Mouse (Mus musculus) lung, adult 18-20 months (tissue): ENCODE data around the gene Galc.

Experiments
- DNase-seq, 2 experiments: peaks; one replicate each; pipeline ENCODE4 v3.0.0; 2022; ENCODE audit warnings: mixed read lengths in 2 of 2

Gene Galc

DNA sequence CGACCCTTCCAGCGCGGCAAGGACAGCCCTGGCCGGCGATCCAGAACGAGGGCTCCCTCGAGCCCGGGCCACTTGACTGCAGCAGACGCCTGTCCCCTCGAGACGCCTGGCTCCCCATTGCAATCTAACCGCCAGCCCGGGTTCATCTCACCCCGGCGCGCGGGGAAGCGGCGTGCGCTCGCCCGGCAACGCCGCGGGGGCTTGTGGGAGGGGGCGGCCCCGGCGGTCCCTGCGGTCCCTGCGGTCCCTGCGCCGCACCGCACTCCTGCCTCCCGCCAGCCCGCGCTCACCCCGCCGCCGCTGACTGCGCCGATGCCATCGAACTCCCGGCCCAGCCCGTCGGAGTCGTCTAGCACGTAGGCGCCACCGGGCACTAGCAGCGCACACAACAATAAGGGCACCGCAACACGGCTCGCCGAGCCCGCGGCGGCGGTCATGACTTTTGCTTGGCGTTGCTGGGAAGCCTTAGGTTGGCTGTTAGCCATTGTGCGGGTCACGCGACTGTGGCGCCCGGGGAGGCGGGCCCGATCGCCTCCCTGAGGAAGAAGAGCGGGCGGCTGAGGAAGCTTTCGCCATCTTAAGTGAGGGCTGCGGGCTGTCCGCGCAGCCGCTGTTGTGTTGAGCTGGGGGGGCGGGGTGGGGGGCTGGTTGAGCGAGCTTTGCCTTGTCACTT is at the start of gene Galc:
Gene Galc (minus strand): TSS at position 615 of the 673 bp plus-strand sequence.
- DNase-seq: peak; percentile 89 to 91

- DNase-seq: no peak
These were observed 48.1 kb upstream of the Galc start for GRCm38 (mm10) chr12:98307179-98307915.

GRCm38 (mm10) chr12:98303013-98303412 is 43.8 kb upstream of the Galc start:
- no peak for DNase-seq

- DNase-seq: no peak
These were observed 42.7 kb upstream of the Galc start for GRCm38 (mm10) chr12:98301980-98302379.

GRCm38 (mm10) chr12:98294241-98294640 is 35.0 kb upstream of the Galc start:
- DNase-seq: no peak

- DNase-seq: no peak
These were observed 33.0 kb upstream of the Galc start for GRCm38 (mm10) chr12:98292278-98292677.

- no peak for DNase-seq
These were observed 31.2 kb upstream of the Galc start for GRCm38 (mm10) chr12:98290475-98290874.

DNA sequence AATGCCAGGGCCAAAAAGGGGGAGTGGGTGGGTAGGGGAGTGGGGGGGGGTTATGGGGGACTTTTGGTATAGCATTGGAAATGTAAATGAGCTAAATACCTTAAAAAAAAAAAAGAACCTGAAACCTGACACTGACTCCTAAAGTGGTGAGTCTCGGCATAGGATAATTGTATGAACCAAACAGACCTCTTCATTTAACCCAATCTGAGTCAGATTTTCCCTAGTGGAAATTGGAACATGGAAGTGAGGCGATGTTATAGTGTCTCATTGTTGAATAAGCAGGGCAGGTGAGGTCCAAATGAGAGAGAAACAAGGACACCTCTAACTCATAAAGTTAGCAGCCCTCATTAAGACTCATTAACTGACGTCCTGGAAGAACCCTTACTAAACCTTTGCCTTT is 25.2 kb upstream of the Galc start:
- no peak for DNase-seq

- DNase-seq: peak; percentile 12 to 27
These were observed 24.2 kb upstream of the Galc start for GRCm38 (mm10) chr12:98283487-98283860.

GRCm38 (mm10) chr12:98282776-98283486 is 23.7 kb upstream of the Galc start:
- no peak for DNase-seq

- DNase-seq: no peak
These were observed 21.7 kb upstream of the Galc start for GRCm38 (mm10) chr12:98280996-98281395.

- peak; percentile 29 to 39 for DNase-seq
These were observed 21.3 kb upstream of the Galc start for GRCm38 (mm10) chr12:98280530-98280929.

DNA sequence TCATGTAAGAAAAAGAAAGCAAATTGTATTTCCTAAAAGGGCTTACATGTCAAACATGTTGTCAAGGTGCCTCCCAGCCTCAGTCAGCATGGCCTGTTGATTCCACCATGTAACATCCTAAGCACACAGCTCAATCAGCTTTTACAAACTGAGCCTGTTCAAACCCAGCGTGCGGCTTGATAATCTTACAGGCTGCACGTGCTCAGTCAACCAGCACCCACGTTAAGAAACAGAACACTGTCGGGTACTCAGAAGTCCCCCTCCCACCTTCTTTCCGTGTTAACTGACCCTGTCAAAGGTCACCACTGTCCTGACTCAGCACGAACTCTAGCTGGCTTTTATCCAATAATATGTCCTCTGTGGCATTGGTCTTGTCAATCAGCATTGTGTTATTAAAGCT is 13.2 kb upstream of the Galc start:
- DNase-seq: no peak

DNA sequence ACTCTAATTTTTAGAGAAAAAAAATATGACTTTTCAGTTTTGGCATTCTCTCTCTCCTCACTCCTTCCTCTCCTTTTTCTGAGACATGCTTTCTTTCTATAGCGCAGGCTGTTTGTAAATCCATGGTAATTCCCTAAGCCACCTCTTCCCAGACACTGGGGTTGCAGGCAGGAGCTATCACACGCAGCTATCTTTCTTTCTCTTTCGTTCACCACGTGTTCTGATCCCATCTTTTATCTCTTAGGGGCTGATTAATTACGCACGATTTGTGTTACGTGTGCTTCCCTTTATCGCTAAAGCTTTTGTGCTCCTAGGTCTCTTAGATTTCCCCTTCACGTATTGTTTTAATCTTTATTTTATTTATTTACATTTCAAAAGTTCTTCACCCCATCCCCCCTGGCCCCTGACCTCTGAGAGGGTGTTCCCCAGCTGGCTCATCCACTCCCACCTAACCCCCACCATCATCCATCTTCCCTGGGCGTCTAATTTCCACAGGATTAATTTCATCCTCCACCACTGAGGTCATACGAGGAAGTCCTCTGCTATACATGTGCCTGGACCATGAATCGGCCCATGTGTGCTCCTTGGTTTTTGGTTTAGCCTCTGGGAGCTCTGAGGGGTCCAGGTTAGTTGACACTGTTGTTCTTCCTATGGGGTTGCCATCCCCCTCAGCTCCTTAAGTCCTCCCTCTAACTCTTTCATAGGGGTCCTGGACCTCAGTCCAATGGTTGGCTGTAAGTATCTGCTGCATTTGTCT is 11.7 kb upstream of the Galc start:
- DNase-seq: no peak

DNA sequence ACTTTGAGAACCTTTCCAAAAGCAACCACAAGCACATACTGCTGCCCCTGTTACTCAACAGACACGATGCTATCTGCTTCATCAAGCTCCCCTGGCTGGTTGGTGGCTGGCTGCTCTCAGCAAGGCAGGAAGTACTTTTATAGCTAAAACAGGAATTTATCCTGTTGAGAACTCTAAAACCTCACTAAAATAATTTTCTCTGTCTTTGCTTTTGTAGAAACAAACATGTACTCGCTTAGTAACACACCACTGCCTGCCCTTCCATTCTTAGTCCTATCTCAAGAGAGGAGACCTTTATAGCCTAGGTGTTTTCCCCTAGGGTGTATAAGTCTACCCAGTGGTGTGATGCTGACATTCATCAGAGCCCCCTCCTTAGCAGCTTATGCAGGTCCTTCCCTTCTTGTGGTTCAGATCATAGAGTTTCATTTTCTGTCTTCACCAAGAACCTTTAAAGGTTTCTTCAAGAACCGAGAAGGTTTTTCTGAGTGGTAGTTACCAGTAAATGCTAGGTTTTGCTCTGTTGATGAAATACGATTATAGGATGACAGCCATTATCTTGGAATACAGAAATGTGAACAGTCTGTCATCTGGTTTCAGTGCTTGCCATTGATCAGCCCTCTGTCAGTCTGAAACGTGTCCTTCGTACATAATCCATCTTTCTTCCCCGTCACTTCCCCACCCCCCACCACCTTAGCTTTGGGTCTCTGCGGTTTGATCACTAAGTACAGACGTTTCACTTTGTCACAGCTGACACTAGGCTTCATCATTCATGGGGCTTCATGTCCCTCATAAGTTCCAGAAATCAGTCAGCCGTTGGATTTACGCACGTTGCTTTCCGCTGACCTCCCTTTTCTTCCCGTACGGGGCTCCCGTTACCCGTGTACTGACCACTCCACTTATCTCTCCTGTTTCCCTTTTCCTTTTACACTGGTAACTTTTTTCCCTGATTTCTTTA is 10.8 kb upstream of the Galc start:
- DNase-seq: no peak

- no peak for DNase-seq
These were observed 9.4 kb upstream of the Galc start, which contains the start of gene Gpr65 for GRCm38 (mm10) chr12:98268441-98269369. TSS of gene Gpr65 (plus strand) at chr12:98268635.

DNA sequence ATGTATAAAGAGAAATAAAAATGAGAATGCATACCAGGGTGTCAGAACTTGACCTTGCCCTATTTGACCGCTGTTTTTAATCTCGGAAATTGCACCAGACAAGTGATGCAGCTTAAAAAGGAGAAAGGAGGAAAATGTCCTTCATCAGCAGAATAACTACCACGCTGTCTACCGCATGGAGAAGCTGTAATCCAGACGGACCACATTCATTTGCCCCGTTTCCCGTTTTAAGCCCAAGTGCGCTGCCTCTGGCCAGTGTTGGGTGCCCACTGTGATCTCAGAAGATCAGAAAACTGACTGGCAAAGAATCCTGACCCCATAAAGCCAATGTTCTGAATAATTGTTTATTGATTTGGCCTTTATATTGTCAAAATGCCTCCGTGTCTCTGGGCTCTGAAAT is 6.4 kb upstream of the Galc start:
- no peak for DNase-seq

- DNase-seq: no peak
These were observed 226 bp upstream of the Galc start for GRCm38 (mm10) chr12:98259518-98259852.

DNA sequence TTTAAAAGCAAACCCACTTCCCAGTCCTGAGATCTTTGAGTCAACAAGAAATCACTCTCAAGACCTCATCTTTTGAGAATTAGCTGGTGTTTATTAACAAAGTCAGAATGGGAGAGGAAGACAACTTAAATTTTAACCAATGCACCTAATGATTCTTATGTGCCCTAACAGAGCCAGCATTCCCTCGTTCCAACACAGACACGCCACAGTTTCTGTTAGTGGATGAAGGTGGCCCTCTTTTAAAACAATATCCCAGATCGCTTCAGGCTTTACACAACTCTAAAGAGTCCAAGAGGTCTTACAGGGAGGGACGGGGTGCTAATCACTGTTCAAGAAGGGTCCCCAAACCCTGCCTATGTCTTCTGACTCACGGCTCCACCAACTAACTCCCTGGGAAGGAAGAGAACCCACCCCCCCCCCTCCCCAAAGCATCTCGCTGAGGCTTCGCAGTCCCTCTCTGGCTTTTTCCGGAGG is 851 bp downstream of the Galc start:
- no peak for DNase-seq

DNA sequence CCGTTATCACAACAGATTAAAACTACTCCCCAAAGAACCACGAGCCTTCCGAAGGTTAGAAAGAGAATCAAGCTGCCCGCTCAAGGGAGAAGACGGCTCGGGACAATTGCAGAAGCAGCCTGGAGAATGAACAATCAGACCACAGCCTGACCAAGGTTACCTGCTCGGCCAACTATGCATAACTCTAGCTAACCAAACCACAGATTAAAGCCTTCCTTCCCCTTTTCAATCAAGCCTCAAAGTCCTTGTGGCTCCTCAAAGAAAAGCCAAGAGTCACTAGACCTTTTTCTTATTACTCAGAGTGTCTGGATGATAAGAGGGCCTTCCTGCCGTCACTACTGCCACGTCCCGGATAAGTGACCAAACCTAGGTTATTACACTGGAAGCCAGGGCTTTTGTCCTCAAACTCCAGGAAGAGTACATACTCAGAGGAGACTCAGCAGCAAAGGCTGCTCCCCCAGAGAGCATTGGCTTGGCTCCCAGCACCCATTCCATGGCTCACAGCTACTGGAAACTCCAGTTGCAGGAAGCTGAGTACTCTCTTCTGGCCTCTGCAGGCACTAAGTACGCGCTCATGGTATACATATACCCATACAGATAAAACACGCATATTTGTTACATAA is 3.8 kb downstream of the Galc start:
- peak; percentile 38 to 51 for DNase-seq
